Mouse (Mus musculus): ENCODE measurements at regions not wholly inside any gene's neighbourhood (a gene's known extent, or its start where the extent isn't known, plus 50 kb on each side); places are given as distances from the start of the nearest gene placed in this dataset.

- DNase-seq: no peak
These were observed 68.0 kb upstream of the Smyd2 start for GRCm38 (mm10) chr1:189990046-189990622.

- DNase-seq: no peak
These were observed 67.2 kb upstream of the Smyd2 start for GRCm38 (mm10) chr1:189989376-189989775.

DNA sequence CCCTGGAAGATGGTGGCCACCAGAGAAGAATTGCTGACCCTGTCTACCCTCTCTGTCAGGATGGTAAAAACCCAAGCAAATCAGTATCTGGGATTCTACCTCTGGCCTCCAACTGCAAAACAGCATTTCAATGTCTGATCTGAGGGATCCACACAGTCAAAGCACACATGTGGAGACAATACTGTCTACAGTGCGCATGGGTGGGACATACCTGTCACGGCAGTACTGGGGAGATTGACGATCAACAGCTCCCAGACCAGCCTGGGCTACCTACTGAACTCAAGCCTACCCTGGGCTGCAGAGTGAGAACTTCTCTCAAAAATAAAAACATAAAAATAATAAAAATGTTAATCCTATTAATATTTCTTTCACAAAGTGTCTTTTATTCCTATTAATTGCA, 66.7 kb upstream of the Smyd2 start:
- DNase-seq: no peak

DNA sequence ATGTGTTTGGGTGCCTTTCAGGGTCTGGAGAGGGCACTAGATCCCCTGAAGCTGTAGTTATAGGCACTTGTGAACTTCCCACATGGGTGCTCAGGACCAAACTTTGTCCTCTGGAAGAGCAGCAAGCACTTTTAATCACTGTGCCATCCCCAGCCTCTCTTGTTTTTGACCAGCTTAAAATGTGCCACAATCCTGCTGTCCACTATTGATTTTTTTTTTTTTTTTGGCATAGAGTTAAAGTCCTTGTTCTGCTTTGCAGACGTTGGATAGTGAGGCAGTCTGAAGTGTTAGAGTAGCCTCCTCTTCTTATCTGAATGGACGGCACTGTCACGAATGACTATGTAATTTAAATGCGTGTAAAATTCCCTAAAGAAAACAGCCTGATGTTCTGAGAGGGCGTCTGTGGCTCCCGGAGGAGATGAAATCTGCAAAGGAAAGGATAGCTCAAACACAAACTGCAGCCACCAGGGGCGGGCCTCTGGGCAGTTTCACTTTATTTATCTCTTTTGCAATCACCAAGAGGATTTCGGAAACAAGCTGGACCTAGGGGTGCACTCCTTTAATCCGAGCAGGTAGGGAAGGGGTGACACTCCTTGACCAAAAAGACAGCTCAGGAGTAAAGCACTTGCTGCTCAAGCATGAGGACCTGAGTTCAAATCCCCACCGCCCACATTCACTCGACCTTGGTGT, 63.5 kb upstream of the Smyd2 start:
- DNase-seq: no peak

DNA sequence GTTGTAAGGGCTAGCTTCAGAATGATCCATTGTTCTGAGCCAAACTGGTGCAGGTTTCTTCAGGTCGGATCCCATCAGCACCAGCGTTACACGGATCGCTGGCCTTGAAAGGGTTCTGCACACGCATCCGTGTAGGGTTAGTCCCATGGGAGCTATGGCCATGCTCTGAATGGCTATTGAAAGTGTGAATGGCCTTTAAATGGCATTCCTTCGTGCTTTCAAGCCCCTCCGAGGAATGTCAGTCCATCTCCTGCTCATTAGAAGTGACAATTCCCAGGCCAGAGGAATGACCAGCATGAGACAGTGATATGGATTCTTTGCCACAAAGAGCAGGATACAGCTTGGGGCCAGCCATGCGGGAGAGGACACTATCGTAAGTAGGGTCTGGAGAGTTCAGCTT, 56.1 kb upstream of the Smyd2 start:
- DNase-seq: no peak

DNA sequence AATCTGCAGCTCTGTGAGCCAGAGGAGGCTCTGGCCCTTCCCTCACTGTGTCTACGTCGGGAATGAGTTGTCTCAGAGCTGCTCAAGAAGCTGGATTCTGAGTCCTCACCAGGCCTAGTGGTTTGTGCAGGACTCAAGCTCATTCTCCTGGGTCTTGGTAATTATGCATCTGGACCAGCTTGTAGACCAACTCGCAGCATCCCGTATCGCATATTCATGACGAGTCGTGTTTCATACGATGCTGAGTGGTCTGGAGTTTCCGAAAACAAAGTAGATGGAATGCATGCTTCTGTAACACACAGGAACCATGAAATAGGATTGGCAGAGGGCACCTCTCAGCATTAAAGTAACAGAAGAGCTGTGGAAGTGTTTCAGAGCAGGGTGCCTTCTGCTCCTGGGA, 53.5 kb upstream of the Smyd2 start:
- no peak for DNase-seq

DNA sequence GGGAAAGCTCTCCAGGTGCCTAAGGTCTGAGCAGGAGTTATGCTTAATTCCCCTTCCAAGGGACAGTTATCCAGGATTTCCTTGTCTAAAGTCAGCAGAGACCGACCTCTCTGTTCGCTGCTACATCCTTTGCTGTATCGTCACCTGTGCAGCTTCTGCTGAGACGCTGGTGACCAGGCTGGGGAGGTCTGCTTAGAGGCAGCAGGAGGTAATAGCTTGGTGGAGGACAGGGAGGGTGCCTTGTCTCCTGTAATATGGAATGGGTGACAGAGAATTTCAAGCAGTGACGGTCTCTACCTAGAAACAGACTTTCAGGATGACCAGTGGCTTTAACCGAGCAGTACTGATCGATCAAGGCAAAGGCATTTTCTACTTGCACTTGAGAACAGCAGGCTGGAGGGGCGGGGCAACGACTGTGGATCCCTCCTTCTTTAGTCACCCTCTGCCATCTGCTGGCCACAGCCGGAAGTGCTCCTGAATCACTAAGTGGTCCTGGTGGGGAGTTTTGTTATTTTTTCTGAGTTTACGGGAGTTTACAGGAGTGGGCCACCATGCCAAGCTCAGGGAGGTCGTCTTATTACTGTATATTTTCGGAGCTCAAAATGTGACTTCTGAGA, 50.7 kb upstream of the Smyd2 start:
- peak; percentile 79 for DNase-seq
